Mouse (Mus musculus): ENCODE data around the gene Rassf7. TPM values are rescaled to one million over a fixed set of nuclear protein-coding genes. Genes with fewer than 3 reads are reported as not detected.

Rassf7 gene
- total RNA-seq, 2 experiments from 2014 or later = 0.28 TPM; not detected in 1

DNA sequence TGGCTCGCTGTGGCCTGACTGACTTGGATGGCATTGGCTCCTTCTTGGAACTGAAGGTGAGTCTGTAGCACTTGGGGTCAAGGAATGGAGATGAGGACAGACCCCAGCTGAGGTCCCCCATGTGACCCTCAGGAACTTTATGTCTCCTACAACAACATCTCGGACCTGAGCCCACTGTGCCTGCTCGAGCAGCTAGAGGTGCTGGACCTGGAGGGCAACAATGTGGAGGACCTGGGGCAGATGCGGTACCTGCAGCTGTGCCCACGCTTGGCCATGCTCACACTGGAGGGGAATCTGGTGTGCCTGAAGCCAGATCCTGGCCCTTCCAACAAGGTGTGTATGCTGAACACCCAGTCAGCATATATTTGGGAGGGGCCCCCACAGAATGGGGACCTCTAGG lies 10.2 kb upstream of the Rassf7 start:
- no peak overlapping the region for H3K4me3 ChIP-seq
- intact Hi-C loops (cut with DNase I) = no loop called here
- H3K27ac ChIP-seq = no peak overlapping the region
- TF ChIP-seq CTCF (IDR thresholded peaks at IDR 0.05) = no peak
- DNase-seq = peak; percentile 10

GRCm38 (mm10) chr7:141206182-141206937 lies 9.3 kb upstream of the Rassf7 start:
- no peak overlapping the region for H3K4me3 ChIP-seq
- H3K27ac ChIP-seq = no peak overlapping the region
- peak; percentile 13 for DNase-seq
- no peak for TF ChIP-seq CTCF (IDR thresholded peaks at IDR 0.05)
- intact Hi-C loops (cut with DNase I) = no loop called here

DNA sequence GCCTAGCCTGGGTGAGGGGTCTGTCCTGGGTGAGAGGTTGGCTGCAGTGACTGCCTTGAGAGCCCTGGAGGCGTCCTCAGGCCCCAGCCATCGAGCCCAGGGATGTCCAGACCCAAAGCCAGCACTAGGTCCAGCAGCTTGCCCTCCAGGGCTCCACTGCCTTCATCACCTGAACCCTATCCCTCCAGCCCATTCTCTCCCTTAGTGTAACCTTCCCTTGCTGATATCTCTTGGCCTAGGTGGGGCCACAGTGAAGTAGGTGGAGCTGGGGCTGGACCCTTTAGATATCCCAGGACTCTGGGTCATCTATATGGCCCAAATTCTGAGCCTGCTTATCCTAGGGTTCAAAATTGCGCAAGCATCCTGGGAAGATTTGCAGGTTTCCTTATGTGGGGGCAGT lies 6.1 kb upstream of the Rassf7 start:
- no peak overlapping the region for H3K27ac ChIP-seq
- no peak overlapping the region for H3K4me3 ChIP-seq
- TF ChIP-seq CTCF (IDR thresholded peaks at IDR 0.05) = no peak
- intact Hi-C loops (cut with DNase I) = no loop called here
- no peak for DNase-seq

DNA sequence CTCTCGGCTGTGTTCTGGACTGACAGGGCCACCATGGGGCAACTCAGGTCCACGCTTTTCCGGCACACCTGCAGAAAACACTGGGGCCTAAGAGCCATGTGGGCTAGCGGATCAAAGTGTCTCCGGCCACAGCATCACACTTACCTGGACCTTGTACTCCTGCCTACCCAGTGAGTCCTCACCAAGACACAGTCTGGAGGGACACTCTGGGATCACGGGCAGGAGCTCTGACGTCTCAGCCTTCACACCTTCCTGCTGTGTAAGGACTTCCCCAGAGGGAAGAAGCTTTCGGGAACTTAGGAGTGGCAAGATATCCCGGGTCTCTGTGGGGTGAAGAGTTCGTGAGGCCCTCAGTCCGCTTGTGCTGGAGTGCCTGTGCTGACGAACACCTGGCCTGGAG lies 5.5 kb upstream of the Rassf7 start:
- no peak for TF ChIP-seq CTCF (IDR thresholded peaks at IDR 0.05)
- Histone ChIP-seq H3K4me3 (no peak overlapping the region), H3K27ac (no peak overlapping the region)
- intact Hi-C loops (cut with DNase I) = no loop called here
- peak; percentile 6 for DNase-seq

DNA sequence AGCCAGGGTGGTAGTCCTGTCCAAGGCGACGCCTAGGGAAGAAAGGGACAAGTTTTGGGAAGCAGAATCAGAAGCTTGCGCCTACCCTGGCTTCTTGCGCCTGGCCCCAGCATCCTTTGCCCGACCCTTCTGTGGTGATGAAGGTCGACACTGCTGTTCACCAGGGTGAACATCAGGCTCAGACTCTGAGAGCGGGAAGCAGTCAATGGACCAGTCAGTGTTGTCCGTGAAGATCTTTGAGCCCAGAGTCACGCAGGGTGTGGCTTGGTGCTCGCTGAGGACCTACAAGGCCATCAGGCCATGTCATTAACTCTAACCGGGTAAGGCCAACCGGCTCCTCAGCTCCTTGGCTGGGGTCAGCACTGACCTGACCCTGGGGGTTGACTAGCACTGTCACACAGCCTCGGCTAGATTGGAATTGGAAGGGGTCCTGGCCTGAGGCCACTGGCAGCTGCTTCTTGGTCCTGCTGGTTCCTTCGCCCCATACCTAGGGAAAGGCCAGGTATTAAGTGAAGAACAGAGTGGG lies 5.0 kb upstream of the Rassf7 start:
- no peak for TF ChIP-seq CTCF (IDR thresholded peaks at IDR 0.05)
- Histone ChIP-seq H3K27ac (no peak overlapping the region), H3K4me3 (no peak overlapping the region)
- DNase-seq = peak; percentile 17
- intact Hi-C loops (cut with DNase I) = no loop called here

- DNase-seq = no peak
- intact Hi-C loops (cut with DNase I) = no loop called here
- no peak for TF ChIP-seq CTCF (IDR thresholded peaks at IDR 0.05)
- Histone ChIP-seq H3K4me3 (no peak overlapping the region), H3K27ac (no peak overlapping the region)
Measured at GRCm38 (mm10) chr7:141213133-141213532, 2.5 kb upstream of the Rassf7 start.

DNA sequence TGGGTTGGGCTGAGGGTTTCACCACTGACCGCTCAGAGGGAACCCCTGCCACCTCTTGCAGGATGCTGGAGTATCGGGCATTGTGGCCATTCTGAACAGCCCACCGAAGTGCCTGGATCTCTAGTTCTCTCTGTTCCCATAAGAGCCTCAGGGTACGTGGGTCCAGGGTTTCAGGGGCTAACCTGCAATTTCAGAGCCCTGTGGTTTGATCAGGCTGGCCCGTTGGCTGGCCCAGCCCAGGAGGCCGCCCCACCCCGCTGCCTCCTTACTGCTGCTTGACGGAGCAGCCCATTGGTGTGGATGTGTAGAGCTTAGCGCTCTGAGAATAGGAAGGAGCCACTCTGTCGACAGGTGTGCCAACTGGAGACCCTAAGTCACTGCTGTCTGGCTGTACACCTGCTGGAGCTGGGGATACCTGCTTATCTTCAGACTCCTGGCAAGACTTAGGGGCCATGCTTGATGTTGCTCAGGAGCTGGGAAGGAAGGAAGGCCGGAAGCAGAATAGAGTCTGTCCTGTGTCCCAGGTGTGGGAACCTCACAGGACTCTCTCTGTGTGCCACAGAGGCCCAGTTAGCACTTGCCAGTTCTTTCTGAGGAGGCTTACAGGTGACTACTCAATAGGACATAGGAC lies 1.9 kb upstream of the Rassf7 start, which contains the start of gene Lmntd2:
Gene Lmntd2, minus strand, starts transcription at position 476 of the 631 bp plus-strand sequence.
- DNase-seq = no peak
- intact Hi-C loops (cut with DNase I) = no loop called here
- H3K4me3 ChIP-seq = no peak within 1 kb of the TSS
- no peak for TF ChIP-seq CTCF (IDR thresholded peaks at IDR 0.05)
- no peak within 1 kb of the TSS for H3K27ac ChIP-seq

GRCm38 (mm10) chr7:141214310-141214709 lies 1.4 kb upstream of the Rassf7 start:
- intact Hi-C loops (cut with DNase I) = no loop called here
- no peak for DNase-seq
- no peak for TF ChIP-seq CTCF (IDR thresholded peaks at IDR 0.05)
- no peak overlapping the region for H3K27ac ChIP-seq
- no peak overlapping the region for H3K4me3 ChIP-seq

- TF ChIP-seq CTCF (IDR thresholded peaks at IDR 0.05) = no peak
- Histone ChIP-seq H3K27ac (peak overlapping the region; percentile 57), H3K4me3 (peak overlapping the region; percentile 78)
- intact Hi-C loops (cut with DNase I) = no loop called here
- peak; percentile 48 for DNase-seq
Measured at GRCm38 (mm10) chr7:141215880-141216733, 447 bp downstream of the Rassf7 start.

DNA sequence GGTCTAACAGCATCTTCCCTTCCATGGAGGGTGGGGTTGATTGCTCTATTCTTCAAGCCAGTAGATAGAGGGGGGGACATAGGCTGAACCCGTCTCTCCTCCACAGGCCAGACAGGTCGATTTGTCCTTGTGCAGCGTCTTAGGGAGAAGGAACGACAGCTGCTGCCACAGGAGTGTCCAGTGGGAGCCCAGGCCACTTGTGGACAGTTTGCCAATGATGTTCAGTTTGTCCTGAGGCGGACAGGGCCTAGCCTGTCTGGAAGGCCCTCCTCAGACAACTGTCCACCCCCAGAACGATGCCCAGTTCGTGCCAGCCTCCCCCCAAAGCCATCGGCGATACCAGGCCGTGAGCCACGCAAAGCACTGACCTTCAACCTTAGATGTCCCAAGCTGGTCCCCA lies 1.2 kb downstream of the Rassf7 start:
- H3K4me3 ChIP-seq = no peak overlapping the region
- no peak overlapping the region for H3K27ac ChIP-seq
- intact Hi-C loops (cut with DNase I) = no loop called here
- TF ChIP-seq CTCF (IDR thresholded peaks at IDR 0.05) = no peak
- DNase-seq = no peak

DNA sequence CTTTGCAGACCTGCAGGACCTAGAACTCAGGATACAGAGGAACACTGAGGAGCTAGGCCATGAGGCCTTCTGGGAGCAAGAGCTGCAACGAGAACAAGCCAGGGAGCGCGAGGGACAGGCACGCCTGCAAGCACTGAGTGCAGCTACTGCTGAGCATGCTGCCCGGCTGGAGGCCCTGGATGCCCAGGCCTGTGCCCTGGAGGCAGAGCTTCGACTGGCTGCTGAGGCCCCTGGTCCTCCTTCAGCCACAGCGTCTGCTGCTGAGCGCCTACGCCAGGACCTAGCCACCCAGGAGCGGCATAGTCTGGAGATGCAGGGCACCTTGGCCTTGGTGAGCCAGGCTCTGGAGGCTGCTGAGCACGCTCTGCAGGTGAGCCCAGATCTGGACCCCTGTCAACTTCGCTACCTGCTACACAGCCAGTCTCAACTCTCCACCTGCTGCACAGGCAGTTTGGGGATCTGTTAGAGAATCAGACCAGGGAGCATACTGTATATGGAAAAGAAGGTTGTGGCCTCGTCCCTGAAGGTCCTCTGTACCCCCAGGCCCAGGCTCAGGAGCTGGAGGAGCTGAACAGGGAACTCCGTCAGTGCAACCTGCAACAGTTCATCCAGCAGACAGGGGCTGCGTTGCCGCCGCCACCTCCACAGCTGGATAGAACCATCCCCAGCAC lies 1.8 kb downstream of the Rassf7 start:
- no peak for DNase-seq
- intact Hi-C loops (cut with DNase I) = no loop called here
- TF ChIP-seq CTCF (IDR thresholded peaks at IDR 0.05) = no peak
- no peak overlapping the region for H3K27ac ChIP-seq
- H3K4me3 ChIP-seq = no peak overlapping the region

- intact Hi-C loops (cut with DNase I) = no loop called here
- DNase-seq = no peak
- H3K27ac ChIP-seq = no peak overlapping the region
- no peak overlapping the region for H3K4me3 ChIP-seq
- no peak for TF ChIP-seq CTCF (IDR thresholded peaks at IDR 0.05)
Measured at GRCm38 (mm10) chr7:141218141-141218540, 2.5 kb downstream of the Rassf7 start.
